Mouse (Mus musculus): ENCODE results near the gene Mcm2. TPM values are rescaled to one million over a fixed set of nuclear protein-coding genes. Genes with fewer than 3 reads are reported as not detected.

Mcm2 gene
- polyA plus RNA-seq, 1 experiment, result 10.2 TPM

DNA sequence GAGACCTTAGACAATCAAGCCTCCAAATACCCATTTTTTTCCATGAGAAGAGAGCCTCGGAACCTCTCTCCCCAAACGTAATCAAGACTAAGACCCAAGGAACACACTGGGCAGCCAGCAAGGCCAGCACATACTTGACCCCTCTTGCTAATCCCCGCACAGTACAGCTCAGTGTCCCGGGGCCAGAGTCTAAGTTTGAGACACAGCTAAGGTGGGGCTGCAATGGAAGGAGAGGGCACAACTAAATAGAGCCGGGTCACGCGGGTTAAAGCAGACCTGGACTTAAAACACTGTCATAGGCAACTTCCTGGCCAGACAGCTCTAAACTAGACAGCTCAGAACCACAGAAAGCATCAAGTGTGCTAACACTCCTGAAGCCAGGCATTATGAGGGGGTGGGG is 7.7 kb downstream of the Mcm2 start:
- no peak overlapping the region for H3K27ac ChIP-seq (ENCODE audit: insufficient read depth, low read depth, low read length)
- no peaks in the 10 kb centered on the region for H3K36me3 ChIP-seq (ENCODE audit: control insufficient read depth, insufficient read depth, low read length)
- no peak for DNase-seq
- H3K27me3 ChIP-seq (replicated peaks; ENCODE audit: control insufficient read depth, insufficient read depth, low read length), result no peaks in the 10 kb centered on the region
- H3K4me3 ChIP-seq (ENCODE audit: insufficient read depth, low read depth, low read length), result no peak overlapping the region
- H3K4me1 ChIP-seq (ENCODE audit: control insufficient read depth, insufficient read depth, low read length), result no peaks in the 10 kb centered on the region
- 65% methylated on average over 7 of the region's 7 CpGs for WGBS
- TF ChIP-seq CTCF (conservative IDR thresholded peaks at IDR 0.05; ENCODE audit: insufficient read depth, insufficient read length, low read depth, low read length) (no peak), POLR2A (IDR thresholded peaks at IDR 0.05; ENCODE audit: low read depth, low read length) (no peak)

DNA sequence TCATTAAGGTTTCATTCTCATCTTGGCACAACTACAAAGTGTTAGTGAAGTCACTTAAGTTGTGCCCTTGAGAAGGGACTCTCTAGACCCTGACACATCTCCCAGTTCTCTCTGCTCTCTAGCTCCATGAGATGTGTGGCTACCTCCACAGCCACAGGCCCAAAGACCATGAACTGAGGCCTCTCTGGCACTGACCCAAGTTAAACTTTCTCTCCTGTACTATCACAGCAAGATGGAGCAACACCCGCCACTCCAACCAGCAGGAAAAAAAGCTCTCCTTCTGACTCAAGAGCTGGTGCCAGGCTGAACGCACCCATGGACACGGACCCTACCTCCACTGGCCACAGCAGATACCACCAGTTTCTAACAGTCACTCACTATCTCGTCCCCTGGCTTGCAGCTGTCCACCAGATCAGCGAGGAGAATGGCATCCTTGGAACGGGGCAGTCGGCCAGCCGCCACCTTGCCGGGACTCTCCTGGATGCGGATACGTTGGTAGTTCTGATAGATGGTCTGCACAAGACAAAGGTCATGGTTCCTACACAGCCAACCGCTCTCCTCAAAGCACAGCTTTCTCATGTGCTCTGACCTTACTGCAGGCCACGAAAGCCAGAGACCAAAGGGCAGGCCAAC is 9.1 kb downstream of the Mcm2 start:
- DNase-seq, result no peak
- no peaks in the 10 kb centered on the region for H3K36me3 ChIP-seq (ENCODE audit: control insufficient read depth, insufficient read depth, low read length)
- H3K4me1 ChIP-seq (ENCODE audit: control insufficient read depth, insufficient read depth, low read length), result no peaks in the 10 kb centered on the region
- no peaks in the 10 kb centered on the region for H3K27me3 ChIP-seq (replicated peaks; ENCODE audit: control insufficient read depth, insufficient read depth, low read length)
- no peak for TF ChIP-seq CTCF (conservative IDR thresholded peaks at IDR 0.05; ENCODE audit: insufficient read depth, insufficient read length, low read depth, low read length)
- no peak for TF ChIP-seq POLR2A (IDR thresholded peaks at IDR 0.05; ENCODE audit: low read depth, low read length)
- H3K27ac ChIP-seq (ENCODE audit: insufficient read depth, low read depth, low read length), result no peak overlapping the region
- no peak overlapping the region for H3K4me3 ChIP-seq (ENCODE audit: insufficient read depth, low read depth, low read length)
- WGBS, result 80% methylated on average over 13 of the region's 13 CpGs

DNA sequence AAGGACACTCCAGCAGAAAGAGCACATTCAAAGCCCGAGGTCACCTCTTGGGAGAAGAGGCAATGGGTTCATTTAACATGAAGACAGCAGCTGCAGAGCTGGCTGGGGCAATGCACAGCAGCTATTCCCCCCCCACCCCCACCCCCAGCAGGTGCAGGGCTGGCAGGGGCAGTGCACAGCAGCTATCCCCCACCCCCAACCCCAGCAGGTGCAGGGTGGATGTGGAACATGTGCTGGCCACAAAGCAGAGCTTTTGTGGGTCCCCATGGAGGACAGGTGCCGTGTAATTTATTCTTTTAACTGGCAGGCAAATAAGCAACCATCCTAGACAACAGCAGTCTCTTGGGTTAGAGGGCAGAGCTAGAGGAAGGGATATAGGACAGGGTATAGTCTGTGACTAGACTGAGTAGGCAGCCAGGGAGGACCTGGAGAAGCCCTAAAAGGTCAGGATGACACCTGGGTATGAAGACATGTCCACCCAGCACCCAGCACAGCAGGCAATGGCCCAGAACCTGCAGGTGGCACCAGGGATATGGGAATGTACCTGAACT is 12.1 kb downstream of the Mcm2 start:
- H3K36me3 ChIP-seq (ENCODE audit: control insufficient read depth, insufficient read depth, low read length), result no peaks in the 10 kb centered on the region
- no peak for DNase-seq
- no peaks in the 10 kb centered on the region for H3K27me3 ChIP-seq (replicated peaks; ENCODE audit: control insufficient read depth, insufficient read depth, low read length)
- no peak overlapping the region for H3K27ac ChIP-seq (ENCODE audit: insufficient read depth, low read depth, low read length)
- no peaks in the 10 kb centered on the region for H3K4me1 ChIP-seq (ENCODE audit: control insufficient read depth, insufficient read depth, low read length)
- TF ChIP-seq POLR2A (IDR thresholded peaks at IDR 0.05; ENCODE audit: low read depth, low read length) (no peak), CTCF (conservative IDR thresholded peaks at IDR 0.05; ENCODE audit: insufficient read depth, insufficient read length, low read depth, low read length) (no peak)
- no peak overlapping the region for H3K4me3 ChIP-seq (ENCODE audit: insufficient read depth, low read depth, low read length)
- WGBS, result 84% methylated on average over 2 of the region's 2 CpGs

DNA sequence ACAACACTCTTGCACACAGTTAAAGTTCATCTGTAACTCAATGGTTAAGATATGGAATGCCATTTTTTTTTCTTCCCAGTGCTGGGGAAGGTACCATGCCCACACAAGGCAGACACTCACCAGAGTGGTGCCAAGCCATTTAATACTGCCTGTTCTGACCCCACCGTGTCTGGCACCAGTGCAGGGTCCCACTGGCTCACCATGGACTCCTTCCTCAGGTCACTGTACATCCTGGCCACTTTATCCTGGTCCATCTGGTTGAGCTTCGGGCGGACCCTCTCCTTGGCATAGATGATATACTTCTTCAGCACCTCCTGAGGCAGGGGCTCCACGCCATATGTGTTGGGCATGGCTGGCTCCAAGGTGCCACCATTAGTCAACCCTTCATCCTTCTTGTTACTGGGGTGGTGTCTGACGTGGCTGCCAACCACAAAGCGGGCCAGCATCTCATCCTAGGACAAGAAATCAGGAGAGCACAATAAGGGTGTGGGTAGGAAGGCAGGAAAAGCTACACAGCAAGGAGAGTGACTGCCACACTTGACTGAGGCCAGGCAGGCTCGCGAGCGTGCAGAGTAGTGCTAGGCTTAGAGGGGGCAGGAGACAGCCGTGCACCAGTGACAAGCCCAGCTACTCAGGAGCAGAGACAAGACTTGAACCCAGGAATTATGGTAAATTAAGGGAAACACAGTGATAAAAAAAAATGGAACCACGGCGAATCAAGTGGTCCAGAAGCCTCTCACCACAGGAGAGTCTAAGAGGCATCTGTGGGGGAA is 12.8 kb downstream of the Mcm2 start:
- WGBS, result 95% methylated on average over 12 of the region's 12 CpGs
- H3K27me3 ChIP-seq (replicated peaks; ENCODE audit: control insufficient read depth, insufficient read depth, low read length), result no peaks in the 10 kb centered on the region
- no peak overlapping the region for H3K27ac ChIP-seq (ENCODE audit: insufficient read depth, low read depth, low read length)
- no peak overlapping the region for H3K4me3 ChIP-seq (ENCODE audit: insufficient read depth, low read depth, low read length)
- H3K36me3 ChIP-seq (ENCODE audit: control insufficient read depth, insufficient read depth, low read length), result no peaks in the 10 kb centered on the region
- no peaks in the 10 kb centered on the region for H3K4me1 ChIP-seq (ENCODE audit: control insufficient read depth, insufficient read depth, low read length)
- TF ChIP-seq POLR2A (IDR thresholded peaks at IDR 0.05; ENCODE audit: low read depth, low read length) (no peak), CTCF (conservative IDR thresholded peaks at IDR 0.05; ENCODE audit: insufficient read depth, insufficient read length, low read depth, low read length) (no peak)
- no peak for DNase-seq

GRCm38 (mm10) chr6:88884690-88885089 is 13.9 kb downstream of the Mcm2 start:
- no peaks in the 10 kb centered on the region for H3K27me3 ChIP-seq (replicated peaks; ENCODE audit: control insufficient read depth, insufficient read depth, low read length)
- no peaks in the 10 kb centered on the region for H3K4me1 ChIP-seq (ENCODE audit: control insufficient read depth, insufficient read depth, low read length)
- TF ChIP-seq POLR2A (IDR thresholded peaks at IDR 0.05; ENCODE audit: low read depth, low read length) (no peak), CTCF (conservative IDR thresholded peaks at IDR 0.05; ENCODE audit: insufficient read depth, insufficient read length, low read depth, low read length) (no peak)
- H3K36me3 ChIP-seq (ENCODE audit: control insufficient read depth, insufficient read depth, low read length), result no peaks in the 10 kb centered on the region
- no peak for DNase-seq
- no peak overlapping the region for H3K27ac ChIP-seq (ENCODE audit: insufficient read depth, low read depth, low read length)
- no peak overlapping the region for H3K4me3 ChIP-seq (ENCODE audit: insufficient read depth, low read depth, low read length)
- 95% methylated on average over 17 of the region's 17 CpGs for WGBS

GRCm38 (mm10) chr6:88884195-88884594 is 14.4 kb downstream of the Mcm2 start:
- Histone ChIP-seq H3K4me1 (ENCODE audit: control insufficient read depth, insufficient read depth, low read length) (no peaks in the 10 kb centered on the region), H3K27ac (ENCODE audit: insufficient read depth, low read depth, low read length) (no peak overlapping the region), H3K4me3 (ENCODE audit: insufficient read depth, low read depth, low read length) (no peak overlapping the region), H3K36me3 (ENCODE audit: control insufficient read depth, insufficient read depth, low read length) (no peaks in the 10 kb centered on the region), H3K27me3 (replicated peaks; ENCODE audit: control insufficient read depth, insufficient read depth, low read length) (no peaks in the 10 kb centered on the region)
- no peak for TF ChIP-seq POLR2A (IDR thresholded peaks at IDR 0.05; ENCODE audit: low read depth, low read length)
- no peak for TF ChIP-seq CTCF (conservative IDR thresholded peaks at IDR 0.05; ENCODE audit: insufficient read depth, insufficient read length, low read depth, low read length)
- no peak for DNase-seq
- 93% methylated on average over 10 of the region's 10 CpGs for WGBS

DNA sequence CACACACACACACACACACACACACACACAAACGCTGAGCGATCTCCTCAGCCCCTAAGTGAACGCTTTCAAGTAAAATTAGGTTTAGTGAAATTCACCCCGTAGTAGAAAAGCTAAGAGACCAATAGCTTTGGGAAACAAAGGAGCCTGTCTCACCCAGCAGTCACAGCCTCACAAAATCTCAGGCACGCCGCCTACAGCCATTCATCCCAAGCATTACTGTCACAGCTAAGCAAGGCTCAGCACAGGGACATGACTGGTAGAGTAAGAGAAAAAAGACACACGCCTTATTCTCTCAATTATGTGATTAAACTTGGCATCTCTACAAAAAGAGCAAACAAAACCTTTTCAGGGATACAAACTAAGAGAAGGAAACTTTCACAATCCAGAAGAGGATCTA is 17.2 kb downstream of the Mcm2 start:
- 94% methylated on average over 7 of the region's 7 CpGs for WGBS
- Histone ChIP-seq H3K36me3 (ENCODE audit: control insufficient read depth, insufficient read depth, low read length) (no peaks in the 10 kb centered on the region), H3K27ac (ENCODE audit: insufficient read depth, low read depth, low read length) (no peak overlapping the region), H3K4me3 (ENCODE audit: insufficient read depth, low read depth, low read length) (no peak overlapping the region), H3K4me1 (ENCODE audit: control insufficient read depth, insufficient read depth, low read length) (no peaks in the 10 kb centered on the region), H3K27me3 (replicated peaks; ENCODE audit: control insufficient read depth, insufficient read depth, low read length) (no peaks in the 10 kb centered on the region)
- TF ChIP-seq POLR2A (IDR thresholded peaks at IDR 0.05; ENCODE audit: low read depth, low read length) (no peak), CTCF (conservative IDR thresholded peaks at IDR 0.05; ENCODE audit: insufficient read depth, insufficient read length, low read depth, low read length) (no peak)
- no peak for DNase-seq
